28 mouse cellular contexts compared by ENCODE assay signal in genomic region chr5:151071430-151071829, GRCm38 (mm10).
DNase-seq lines count a peak whose midpoint lies in the region; ATAC-seq and TF ChIP-seq lines count a peak whose summit lies in the region.
"Had no signal": no experiment of that assay in that cellular context is flagged by ENCODE, and none has a peak within 500 bp of the region (broad histone marks: within the 10 kb centered on the region; RNA-seq: fewer than 3 reads in every experiment).

No protein-coding gene starts in this region.

- H3K79me2 ChIP-seq in myocyte (ENCODE audit: control insufficient read depth, insufficient read depth) = peaks cover 28% of the 10 kb centered on the region

- TF ChIP-seq POLR2A in myocyte (IDR thresholded peaks at IDR 0.05; ENCODE audit: insufficient read length, low read depth) = no peak

- no peak overlapping the region for H3ac ChIP-seq in myocyte (ENCODE audit: control insufficient read depth, insufficient read length)

- WGBS in lung, embryonic 15.5 days = 29% methylated on average over 6 of the region's 6 CpGs
- WGBS in limb, embryonic 11.5 days = 59% methylated on average over 6 of the region's 6 CpGs

- peak overlapping the region; percentile 43; the same call in 1 of the 2 replicates for H3K27ac ChIP-seq in gastrocnemius, adult 2 months
- peak overlapping the region; percentile 8; the same call in 1 of the 2 replicates for H3K27ac ChIP-seq in lung, embryonic 15.5 days
- peak overlapping the region; percentile 43; the same call in 1 of the 2 replicates for H3K27ac ChIP-seq in limb, embryonic 11.5 days (replicated peaks; ENCODE audit: low read depth, low read length)
- H3K27ac ChIP-seq: heart, embryonic 15.5 days; kidney, embryonic 15.5 days; liver, embryonic 13.5 days; macrophage; midbrain, embryonic 15.5 days had no signal

- TF ChIP-seq CTCF in gastrocnemius, adult 2 months (IDR thresholded peaks at IDR 0.05) = no peak

- no peaks in the 10 kb centered on the region for H3K9me3 ChIP-seq in lung, embryonic 15.5 days
- H3K9me3 ChIP-seq in limb, embryonic 11.5 days (ENCODE audit: control insufficient read depth, low read length) = no peaks in the 10 kb centered on the region
- H3K9me3 ChIP-seq: embryonic facial prominence, embryonic 13.5 days; heart, embryonic 10.5 days; heart, embryonic 15.5 days; liver, embryonic 13.5 days; midbrain, embryonic 15.5 days had no signal

- H3K27me3 ChIP-seq in lung, embryonic 15.5 days = no peaks in the 10 kb centered on the region
- H3K27me3 ChIP-seq in limb, embryonic 11.5 days (ENCODE audit: control insufficient read depth, insufficient read depth, low read length) = no peaks in the 10 kb centered on the region
- no peaks in the 10 kb centered on the region for H3K27me3 ChIP-seq in myocyte (ENCODE audit: control insufficient read depth, insufficient read depth, insufficient read length)
- H3K27me3 ChIP-seq: CH12.LX; embryonic facial prominence, embryonic 13.5 days; heart, embryonic 15.5 days; kidney, embryonic 15.5 days; liver, embryonic 13.5 days; midbrain, embryonic 15.5 days had no signal

- H3K9ac ChIP-seq in lung, embryonic 15.5 days = no peak overlapping the region
- no peak overlapping the region for H3K9ac ChIP-seq in limb, embryonic 11.5 days (ENCODE audit: low read length)
- H3K9ac ChIP-seq: embryonic facial prominence, embryonic 13.5 days; heart, embryonic 15.5 days; kidney, embryonic 15.5 days; liver, embryonic 13.5 days; midbrain, embryonic 15.5 days had no signal

- peaks cover 8% of the 10 kb centered on the region; the same call in 1 of the 2 replicates for H3K4me1 ChIP-seq in lung, embryonic 15.5 days
- H3K4me1 ChIP-seq in limb, embryonic 11.5 days (ENCODE audit: control insufficient read depth, insufficient read depth, low read length) = peaks cover 11% of the 10 kb centered on the region
- H3K4me1 ChIP-seq: kidney, embryonic 15.5 days; liver, embryonic 13.5 days had no signal

- 0 out of 2 replicates have a peak, but pooled peaks cover 5% of the 10 kb centered on the region for H3K36me3 ChIP-seq in lung, embryonic 15.5 days
- H3K36me3 ChIP-seq in limb, embryonic 11.5 days (ENCODE audit: control insufficient read depth, insufficient read depth, low read length) = no peaks in the 10 kb centered on the region
- no peaks in the 10 kb centered on the region for H3K36me3 ChIP-seq in myocyte (ENCODE audit: control insufficient read depth, insufficient read depth)
- H3K36me3 ChIP-seq: embryonic facial prominence, embryonic 13.5 days; heart, embryonic 10.5 days; heart, embryonic 15.5 days; liver, embryonic 13.5 days; midbrain, embryonic 15.5 days had no signal

- peak; percentile 49 for DNase-seq in gastrocnemius, adult 2 months
- DNase-seq in gastrocnemius, postnatal 4 days (ENCODE audit: low spot score in 2 of 2) = no peak
- no peak for DNase-seq in lung, postnatal 10 days
- no peak for DNase-seq in limb, embryonic 11.5 days (ENCODE audit: low spot score)
- DNase-seq in urinary bladder, postnatal 25 days (ENCODE audit: low spot score) = no peak
- no peak for DNase-seq in ovary, postnatal 14 days (ENCODE audit: low spot score)
- DNase-seq: adrenal gland, adult 8-10 months; cerebellum, adult 8-10 months; cerebellum, postnatal 25 days; kidney, adult 18-20 months; kidney, postnatal 25 days; layer of hippocampus, postnatal 36 days; left cerebral cortex, postnatal 4 days; liver, embryonic 13.5 days; lung, adult 18-20 months; right cerebral cortex, postnatal 14 days; thymus, postnatal 4 days had no signal

- no peak for ATAC-seq in lung, embryonic 15.5 days (ENCODE audit: borderline replicate concordance, extremely low read depth, low FRiP score, low TSS enrichment)
- ATAC-seq in limb, embryonic 11.5 days (ENCODE audit: insufficient number of reproducible peaks, low FRiP score, low TSS enrichment, low read depth) = no peak
- ATAC-seq: forebrain, embryonic 14.5 days; hindbrain, embryonic 16.5 days; midbrain, embryonic 15.5 days had no signal

- no peak overlapping the region for H3K4me2 ChIP-seq in lung, embryonic 15.5 days
- H3K4me2 ChIP-seq in limb, embryonic 11.5 days (ENCODE audit: low read depth, severe bottlenecking) = no peak overlapping the region
- peak overlapping the region; percentile 69 for H3K4me2 ChIP-seq in myocyte (ENCODE audit: low read depth)
- H3K4me2 ChIP-seq: embryonic facial prominence, embryonic 13.5 days; heart, embryonic 15.5 days; kidney, embryonic 15.5 days; liver, embryonic 13.5 days; midbrain, embryonic 15.5 days had no signal

- no peak overlapping the region for H3K4me3 ChIP-seq in gastrocnemius, adult 2 months
- no peak overlapping the region for H3K4me3 ChIP-seq in lung, embryonic 15.5 days
- H3K4me3 ChIP-seq in limb, embryonic 11.5 days (ENCODE audit: low read depth, low read length) = no peak overlapping the region
- no peak overlapping the region for H3K4me3 ChIP-seq in myocyte
- H3K4me3 ChIP-seq: embryonic facial prominence, embryonic 13.5 days; heart, embryonic 10.5 days; heart, embryonic 15.5 days; kidney, embryonic 15.5 days; liver, embryonic 13.5 days; midbrain, embryonic 15.5 days had no signal

- intact Hi-C loops in gastrocnemius, adult 2 months (cut with DNase I) = no loop called here

TF ChIP-seq in myocyte, 11 proteins besides CTCF, POLR2A, EP300 and RAD21:
- TF ChIP-seq E2F4 (IDR thresholded peaks at IDR 0.05; ENCODE audit: insufficient read depth) (no peak), MYOD1 (IDR thresholded peaks at IDR 0.05; ENCODE audit: control insufficient read depth in 1 of 3, insufficient read length in 2 of 3, low read depth in 2 of 3) (peak in 1 of 3 experiments; percentile 23), MYOG (IDR thresholded peaks at IDR 0.05; ENCODE audit: control insufficient read depth in 1 of 3, insufficient read depth in 1 of 3, insufficient read length in 2 of 3, low read depth in 2 of 3) (peak in 1 of 3 experiments; percentile 48)
